ENCODE assay signal across 13 mouse cellular contexts in genomic region chr12:46700202-46700601, GRCm38 (mm10).
"Had no signal": no experiment of that assay in that cellular context is flagged by ENCODE, and none has a peak within 500 bp of the region (broad histone marks: within the 10 kb centered on the region; RNA-seq: fewer than 3 reads in every experiment).

No protein-coding gene starts in this region.

- H3K4me3 ChIP-seq: left cerebral cortex, adult 2 months; limb, embryonic 12.5 days had no signal

- H3K27me3 ChIP-seq: limb, embryonic 12.5 days had no signal

- DNase-seq: kidney, adult 8-10 months; kidney, postnatal 25 days; lung, adult 18-20 months; lung, postnatal 36 days; retina, postnatal 1 day; right cerebral cortex, postnatal 4 days; spleen, adult 18-20 months; thymus, adult 18-20 months; thymus, postnatal 14 days had no signal

- ATAC-seq: midbrain, embryonic 16.5 days had no signal

- H3K4me1 ChIP-seq: limb, embryonic 12.5 days had no signal

- H3K9ac ChIP-seq: limb, embryonic 12.5 days; liver, embryonic 14.5 days had no signal

- H3K4me2 ChIP-seq: limb, embryonic 12.5 days had no signal

- H3K9me3 ChIP-seq: limb, embryonic 12.5 days had no signal

- H3K36me3 ChIP-seq: limb, embryonic 12.5 days had no signal

- H3K27ac ChIP-seq: left cerebral cortex, adult 2 months; limb, embryonic 12.5 days; liver, embryonic 14.5 days had no signal
